Mouse (Mus musculus) embryonic facial prominence, embryonic 15.5 days (tissue): ENCODE measurements at regions not wholly inside any gene's neighbourhood (a gene's known extent, or its start where the extent isn't known, plus 50 kb on each side); places are given as distances from the start of the nearest gene placed in this dataset.

Source experiments
- ATAC-seq: fragments of 200-750 bp; cut with Nextera tagmentation; 2 replicates; pipeline ENCODE4 v1.8.0; 2017; ENCODE audit warnings: low read depth, moderate TSS enrichment; ENCODE audit not compliant: insufficient number of reproducible peaks, low FRiP score, low TSS enrichment
- H3K27ac ChIP-seq: fragments of 300-500 bp; sonication (generic); replicated peaks from 2 replicates; pipeline ENCODE4 v1.5.1; 2015; ENCODE audit warnings: mild to moderate bottlenecking, inconsistent platforms
- H3K27me3 ChIP-seq: fragments of 300-500 bp; sonication (generic); 2 replicates; pipeline ENCODE4 v1.6.1; 2015; ENCODE audit warnings: inconsistent platforms
- H3K36me3 ChIP-seq: fragments of 300-500 bp; sonication (generic); 2 replicates; pipeline ENCODE4 v1.6.1; 2015; ENCODE audit warnings: mild to moderate bottlenecking, inconsistent platforms
- H3K4me1 ChIP-seq: fragments of 300-500 bp; sonication (generic); 2 replicates; pipeline ENCODE4 v1.6.1; 2015; ENCODE audit warnings: inconsistent platforms
- H3K4me2 ChIP-seq: fragments of 300-500 bp; sonication (generic); replicated peaks from 2 replicates; pipeline ENCODE4 v1.6.1; 2015; ENCODE audit warnings: mild to moderate bottlenecking, inconsistent platforms
- H3K4me3 ChIP-seq: fragments of 300-500 bp; sonication (generic); replicated peaks from 2 replicates; pipeline ENCODE4 v1.5.1; 2015; ENCODE audit warnings: mild to moderate bottlenecking, inconsistent platforms
- H3K9ac ChIP-seq: fragments of 300-500 bp; sonication (generic); 2 replicates; pipeline ENCODE4 v1.6.1; 2015; ENCODE audit warnings: inconsistent platforms
- H3K9me3 ChIP-seq: fragments of 300-500 bp; sonication (generic); replicated peaks from 2 replicates; pipeline ENCODE4 v1.6.1; 2016; ENCODE audit warnings: inconsistent platforms
- WGBS: fragments of 180-500 bp; shearing (Covaris S2); methylation state at CpG from one replicate; pipeline ENCODE4 v1.1.7; 2015; 5-methylcytosine and 5-hydroxymethylcytosine counted together

DNA sequence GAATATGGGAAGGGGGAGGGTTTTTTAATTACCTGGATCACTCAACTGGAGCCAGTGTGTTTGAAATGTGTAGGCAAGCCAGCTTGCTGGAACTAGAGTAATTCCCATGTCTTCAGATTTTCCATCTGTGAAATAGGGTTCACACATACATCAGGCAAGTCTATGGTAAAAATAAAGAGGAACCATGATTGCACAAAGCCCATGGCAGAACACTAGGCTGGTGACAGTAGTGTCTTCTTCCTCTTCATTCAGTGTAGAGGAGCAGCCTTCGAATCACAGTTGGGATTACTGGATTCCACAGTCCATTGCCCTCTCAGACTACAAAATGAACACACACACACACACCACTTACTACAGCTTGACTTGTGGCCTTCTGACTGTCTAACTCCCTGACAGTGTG lies 2150.5 kb upstream of the Gm7489 start:
- H3K9me3 ChIP-seq = no peaks in the 10 kb centered on the region
- ATAC-seq = no peak
- no peak overlapping the region for H3K4me3 ChIP-seq
- H3K27ac ChIP-seq = no peak overlapping the region
- H3K36me3 ChIP-seq = no peaks in the 10 kb centered on the region
- no peaks in the 10 kb centered on the region for H3K27me3 ChIP-seq
- no peak overlapping the region for H3K4me2 ChIP-seq
- 94% methylated on average over 1 of the region's 1 CpGs for WGBS
- no peak overlapping the region for H3K9ac ChIP-seq
- peaks cover 6% of the 10 kb centered on the region; the same call in 1 of the 2 replicates for H3K4me1 ChIP-seq
